Mouse (Mus musculus) spleen, adult 18-20 months (tissue): ENCODE results near the gene Tsks.

ENCODE experiments used
- DNase-seq, 2 experiments: peaks; one replicate each; pipeline ENCODE4 v3.0.0; 2022; ENCODE audit warnings: mixed read lengths in 2 of 2

The Tsks gene

GRCm38 (mm10) chr7:44942904-44943303, at the start of gene Tsks:
TSS of gene Tsks (plus strand) at chr7:44943204.
- no peak for DNase-seq

GRCm38 (mm10) chr7:44894175-44894574, 48.8 kb upstream of the Tsks start:
- DNase-seq = no peak

- DNase-seq = no peak
These were observed 47.8 kb upstream of the Tsks start for GRCm38 (mm10) chr7:44895206-44895592.

- peak; percentile 70 to 77 for DNase-seq
These were observed 47.2 kb upstream of the Tsks start, which contains the start of gene Fuz for GRCm38 (mm10) chr7:44895593-44896434. TSS of gene Fuz (plus strand) at chr7:44896079.

- no peak for DNase-seq
These were observed 46.5 kb upstream of the Tsks start for GRCm38 (mm10) chr7:44896499-44896898.

GRCm38 (mm10) chr7:44898607-44899006, 44.4 kb upstream of the Tsks start:
- peak in 1 of 2 experiments; percentile 17 for DNase-seq

- no peak for DNase-seq
These were observed 42.4 kb upstream of the Tsks start for GRCm38 (mm10) chr7:44900632-44901031.

- peak; percentile 43 to 55 for DNase-seq
These were observed 41.7 kb upstream of the Tsks start for GRCm38 (mm10) chr7:44901230-44901722.

- no peak for DNase-seq
These were observed 37.6 kb upstream of the Tsks start for GRCm38 (mm10) chr7:44905430-44905829.

- DNase-seq = no peak
These were observed 34.1 kb upstream of the Tsks start for GRCm38 (mm10) chr7:44908706-44909476.

- DNase-seq = no peak
These were observed 28.6 kb upstream of the Tsks start for GRCm38 (mm10) chr7:44914396-44914795.

- no peak for DNase-seq
These were observed 27.7 kb upstream of the Tsks start for GRCm38 (mm10) chr7:44915314-44915713.

GRCm38 (mm10) chr7:44916191-44916590, 26.8 kb upstream of the Tsks start:
- DNase-seq = no peak

- DNase-seq = no peak
These were observed 26.1 kb upstream of the Tsks start for GRCm38 (mm10) chr7:44916881-44917280.

- DNase-seq = no peak
These were observed 24.8 kb upstream of the Tsks start for GRCm38 (mm10) chr7:44918219-44918618.

GRCm38 (mm10) chr7:44919127-44919526, 23.9 kb upstream of the Tsks start:
- DNase-seq = no peak

- no peak for DNase-seq
These were observed 20.5 kb upstream of the Tsks start for GRCm38 (mm10) chr7:44922530-44922929.

GRCm38 (mm10) chr7:44925468-44925867, 17.5 kb upstream of the Tsks start:
- no peak for DNase-seq

GRCm38 (mm10) chr7:44928570-44928969, 14.4 kb upstream of the Tsks start:
- no peak for DNase-seq

- peak; percentile 97 to 100 for DNase-seq
These were observed 13.5 kb upstream of the Tsks start, which contains the start of gene Ap2a1 for GRCm38 (mm10) chr7:44929204-44930151. TSS of gene Ap2a1 (minus strand) at chr7:44929496.

GRCm38 (mm10) chr7:44938680-44939079, 4.3 kb upstream of the Tsks start:
- DNase-seq = no peak

GRCm38 (mm10) chr7:44949922-44950321, 6.9 kb downstream of the Tsks start:
- DNase-seq = no peak
